Mouse (Mus musculus): ENCODE results near the gene Sarm1. TPM values are rescaled to one million over a fixed set of nuclear protein-coding genes. Genes with fewer than 3 reads are reported as not detected.

The Sarm1 gene
- total RNA-seq, 2 experiments from 2014 or later, result 1.2 to 1.7 TPM

- DNase-seq, result no peak
Observed at GRCm38 (mm10) chr11:78463286-78464036, 34.1 kb downstream of the Sarm1 start.

- no peak for DNase-seq
Observed at GRCm38 (mm10) chr11:78462669-78463068, 34.9 kb downstream of the Sarm1 start.

GRCm38 (mm10) chr11:78461894-78462293 is 35.7 kb downstream of the Sarm1 start:
- no peak for DNase-seq

- DNase-seq, result no peak
Observed at GRCm38 (mm10) chr11:78458740-78459139, 38.8 kb downstream of the Sarm1 start.

- DNase-seq, result peak; percentile 35
Observed at GRCm38 (mm10) chr11:78455308-78455707, 42.2 kb downstream of the Sarm1 start.

- DNase-seq, result no peak
Observed at GRCm38 (mm10) chr11:78454276-78454675, 43.3 kb downstream of the Sarm1 start.

GRCm38 (mm10) chr11:78453675-78454074 is 43.9 kb downstream of the Sarm1 start:
- DNase-seq, result peak; percentile 68

GRCm38 (mm10) chr11:78450337-78450736 is 47.2 kb downstream of the Sarm1 start:
- no peak for DNase-seq

- no peak for DNase-seq
Observed at GRCm38 (mm10) chr11:78448242-78448641, 49.3 kb downstream of the Sarm1 start.

- DNase-seq, result no peak
Observed at GRCm38 (mm10) chr11:78447168-78447567, 50.4 kb downstream of the Sarm1 start.

GRCm38 (mm10) chr11:78443115-78443514 is 54.4 kb downstream of the Sarm1 start:
- DNase-seq, result no peak

GRCm38 (mm10) chr11:78438399-78438930 is 59.1 kb downstream of the Sarm1 start:
- no peak for DNase-seq

GRCm38 (mm10) chr11:78437182-78437581 is 60.4 kb downstream of the Sarm1 start:
- no peak for DNase-seq

GRCm38 (mm10) chr11:78435776-78436349 is 61.7 kb downstream of the Sarm1 start:
- peak; percentile 45 for DNase-seq

GRCm38 (mm10) chr11:78434052-78434451 is 63.5 kb downstream of the Sarm1 start:
- no peak for DNase-seq

- DNase-seq, result no peak
Observed at GRCm38 (mm10) chr11:78431176-78431575, 66.4 kb downstream of the Sarm1 start.

- no peak for DNase-seq
Observed at GRCm38 (mm10) chr11:78430195-78430878, 67.2 kb downstream of the Sarm1 start.

GRCm38 (mm10) chr11:78428309-78428708 is 69.2 kb downstream of the Sarm1 start:
- no peak for DNase-seq

- DNase-seq, result no peak
Observed at GRCm38 (mm10) chr11:78427655-78428054, 69.9 kb downstream of the Sarm1 start.

GRCm38 (mm10) chr11:78425572-78425971 is 72.0 kb downstream of the Sarm1 start:
- DNase-seq, result no peak

- DNase-seq, result no peak
Observed at GRCm38 (mm10) chr11:78424352-78424751, 73.2 kb downstream of the Sarm1 start.

Measured in gastrocnemius, postnatal 10 days (tissue).